Mouse (Mus musculus) embryonic stem cell, embryonic (primary cell): Measurements from ENCODE around the gene Dlx4.

ENCODE experiments used
- CTCF ChIA-PET, 4 experiments: fragments of 300-600 bp in 2 of 4; fragments of 350-600 bp in 2 of 4; sonication (Branson Sonifier 250); formaldehyde crosslinking; loops; one replicate each; lab custom pipeline; 2022; ENCODE audit warnings: inconsistent platforms in 2 of 4; lab: Charles Lee
- POLR2A ChIA-PET, 4 experiments: fragments of 300-600 bp in 2 of 4; fragments of 350-600 bp in 2 of 4; sonication (Branson Sonifier 250); formaldehyde crosslinking; loops; one replicate each; lab custom pipeline; 2022; ENCODE audit warnings: antibody characterized with exemption in 4 of 4, inconsistent platforms in 1 of 4; lab: Charles Lee

Dlx4 gene

DNA sequence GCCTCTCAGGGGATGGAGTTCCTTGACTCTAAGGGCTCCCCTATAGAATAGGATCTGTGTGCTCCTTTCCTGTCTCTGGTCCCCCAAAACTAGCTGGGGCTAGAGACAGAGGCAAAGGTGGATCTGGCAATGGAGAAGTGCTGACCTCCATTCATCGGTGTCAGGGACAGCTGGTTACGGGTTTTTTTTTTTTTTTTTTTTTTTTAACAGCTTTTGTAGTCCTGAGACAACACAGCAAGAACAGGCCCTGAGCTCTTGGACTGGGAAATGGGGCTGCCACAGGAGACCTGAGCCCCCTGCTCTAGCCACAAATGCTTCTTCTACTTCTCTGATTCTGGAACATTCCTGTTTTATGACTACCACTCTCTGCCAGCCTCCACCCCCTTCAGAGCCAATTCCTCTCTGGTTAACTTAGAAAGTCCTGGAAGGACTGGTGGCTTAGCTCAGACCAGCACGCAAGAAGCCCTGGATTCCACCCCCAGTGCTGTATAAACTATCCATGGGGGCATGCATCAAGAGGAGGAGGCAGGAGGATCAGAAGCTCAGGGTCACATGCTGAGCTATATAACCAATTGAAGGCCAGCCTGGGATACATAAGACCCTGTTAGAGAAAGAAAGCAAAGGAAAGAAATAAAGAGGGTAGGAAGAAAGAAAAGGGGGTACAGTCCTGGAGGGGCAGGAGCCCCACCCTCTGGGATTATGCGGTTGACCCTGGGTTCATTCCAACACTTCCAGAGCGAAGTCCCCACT lies 47.5 kb downstream of the Dlx4 start:
- CTCF ChIA-PET, result interaction anchor here in 2 of 4 experiments (0.5 to 1.3 kb wide), 5 partner anchors 22 to 1115 kb away, joined by 3 to 9 read pairs (median 3); no protein-coding TSS in a partner anchor
- POLR2A ChIA-PET, result interaction anchor here in 2 of 4 experiments (0.8 to 1.5 kb wide), 3 partner anchors 30 to 168 kb away, joined by 3 read pairs; no protein-coding TSS in a partner anchor

DNA sequence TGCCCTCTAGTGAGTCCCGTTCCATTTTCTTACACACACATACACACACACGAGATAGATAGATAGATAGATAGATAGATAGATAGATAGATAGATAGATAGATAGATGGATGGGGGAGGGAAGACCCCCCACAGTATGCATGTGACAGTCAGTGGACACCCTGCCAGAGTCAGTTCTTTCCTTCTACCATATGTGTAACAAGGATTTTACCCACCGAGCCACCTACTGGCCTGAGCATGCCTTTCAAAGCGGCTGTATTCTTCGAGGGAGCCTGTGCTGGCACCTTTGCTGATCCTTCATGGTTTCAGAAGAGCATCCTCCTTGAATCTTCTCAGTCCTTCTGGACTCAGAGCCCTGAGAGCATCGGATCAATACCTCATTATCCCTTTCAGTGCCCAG lies 48.2 kb downstream of the Dlx4 start:
- ChIA-PET CTCF (interaction anchor here in 2 of 4 experiments (0.5 to 1.3 kb wide), 3 partner anchors 23 to 77 kb away, joined by 3 to 5 read pairs (median 3); no protein-coding TSS in a partner anchor), POLR2A (interaction anchor here in 2 of 4 experiments (0.8 to 1.5 kb wide), 3 partner anchors 30 to 168 kb away, joined by 3 read pairs; no protein-coding TSS in a partner anchor)

DNA sequence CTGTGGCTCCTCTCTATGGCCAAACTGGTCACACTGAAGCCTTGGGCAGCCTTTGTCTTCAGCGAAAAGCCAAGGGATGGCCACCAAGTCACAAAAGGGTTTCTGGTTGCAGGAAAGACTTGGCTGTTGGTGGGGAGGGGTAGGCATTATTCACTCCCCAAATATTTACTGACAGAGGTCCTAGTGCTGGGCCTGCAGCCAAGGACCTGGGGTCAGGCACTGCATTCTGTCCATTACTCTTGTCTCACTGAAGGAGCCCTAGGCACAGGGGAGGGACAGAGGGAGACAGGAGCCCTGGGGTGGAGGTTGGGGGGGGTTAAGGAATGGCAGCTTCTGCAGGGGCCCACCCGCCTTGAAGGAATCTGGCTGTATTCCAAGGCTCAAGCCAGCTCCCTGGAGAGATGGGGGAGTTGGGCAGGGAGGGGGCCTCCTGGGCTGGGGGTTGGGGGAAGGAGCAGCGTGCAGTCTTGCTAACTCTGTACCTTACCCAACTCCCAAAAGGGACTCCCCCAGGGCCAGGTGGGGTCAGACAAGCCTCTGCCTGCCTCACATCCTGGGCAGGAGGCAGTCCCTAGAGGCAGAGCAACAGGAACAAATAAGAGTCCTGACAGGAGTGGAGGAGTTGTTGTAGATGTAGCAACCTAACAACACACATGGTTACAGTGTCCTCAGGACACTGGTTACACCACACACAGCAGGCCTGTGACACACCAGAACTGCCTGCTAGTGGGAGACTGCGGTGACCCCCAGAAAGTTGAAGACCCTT lies 49.3 kb downstream of the Dlx4 start:
- POLR2A ChIA-PET, result interaction anchor here in 1 of 4 experiments (0.6 kb wide), 2 partner anchors 8 to 417 kb away, joined by 3 to 5 read pairs; no protein-coding TSS in a partner anchor
- CTCF ChIA-PET, result interaction anchor here in 3 of 4 experiments (0.6 to 1.6 kb wide), 3 partner anchors 24 to 155 kb away, joined by 3 to 7 read pairs (median 3); no protein-coding TSS in a partner anchor

DNA sequence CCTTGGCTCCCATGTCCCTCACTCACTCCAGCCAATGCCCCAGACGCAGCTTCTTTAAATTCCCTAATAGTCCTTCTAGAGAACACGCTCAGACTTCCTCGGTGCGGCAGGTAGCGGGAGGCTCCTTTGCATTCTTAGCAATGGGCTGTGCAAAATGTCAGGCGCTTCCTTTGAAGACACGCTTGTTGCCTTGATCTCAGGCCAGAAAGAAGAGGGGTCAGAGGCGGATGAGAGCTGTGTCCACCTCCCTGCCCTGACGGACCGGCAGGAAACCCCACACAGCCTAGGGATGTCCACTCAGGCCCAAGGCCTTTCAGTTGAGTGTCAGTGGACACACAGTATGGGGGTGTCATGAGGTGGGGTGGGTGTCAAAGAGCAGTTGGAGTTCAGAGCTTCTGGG lies 50.5 kb downstream of the Dlx4 start:
- ChIA-PET CTCF (interaction anchor here in 2 of 4 experiments (0.5 to 1.6 kb wide), 3 partner anchors 19 to 1110 kb away, joined by 3 read pairs; partner anchors contain the start of gene Itga3 (in 1 of the 2)), POLR2A (no interaction called here)

DNA sequence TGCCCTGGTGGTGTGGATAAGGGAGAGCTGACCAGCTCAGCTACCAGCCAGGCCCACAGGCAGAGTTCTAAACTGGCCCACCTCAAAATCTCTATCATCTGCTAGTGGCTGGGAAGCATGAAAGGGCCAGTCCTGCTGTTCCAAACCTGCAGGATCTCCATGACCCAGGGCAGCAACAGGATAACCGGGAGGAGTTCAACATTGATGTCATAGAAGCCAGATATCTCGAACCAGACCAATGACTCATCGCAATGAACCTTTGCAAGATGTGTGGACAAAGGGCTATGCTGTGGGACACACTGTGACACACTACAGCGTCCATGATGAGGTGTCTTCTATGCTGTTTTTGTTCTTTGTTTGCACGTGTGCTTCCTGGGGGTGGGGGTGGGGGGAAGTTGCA lies 53.0 kb downstream of the Dlx4 start:
- CTCF ChIA-PET, result interaction anchor here in 2 of 4 experiments (0.6 to 1.0 kb wide), 2 partner anchors 15 to 521 kb away, joined by 3 read pairs; no protein-coding TSS in a partner anchor
- POLR2A ChIA-PET, result interaction anchor here in 1 of 4 experiments (1.5 kb wide), 1 partner anchor 12 kb away, joined by 6 read pairs; no protein-coding TSS in a partner anchor
